Mouse (Mus musculus): ENCODE data around the gene Ift80. TPM values are rescaled to one million over a fixed set of nuclear protein-coding genes. Genes with fewer than 3 reads are reported as not detected.
A peak's percentile ranks its signal among the peaks of the same experiment; 100 is the strongest.

Gene Ift80
- polyA plus RNA-seq, 1 experiment: 17.0 TPM

DNA sequence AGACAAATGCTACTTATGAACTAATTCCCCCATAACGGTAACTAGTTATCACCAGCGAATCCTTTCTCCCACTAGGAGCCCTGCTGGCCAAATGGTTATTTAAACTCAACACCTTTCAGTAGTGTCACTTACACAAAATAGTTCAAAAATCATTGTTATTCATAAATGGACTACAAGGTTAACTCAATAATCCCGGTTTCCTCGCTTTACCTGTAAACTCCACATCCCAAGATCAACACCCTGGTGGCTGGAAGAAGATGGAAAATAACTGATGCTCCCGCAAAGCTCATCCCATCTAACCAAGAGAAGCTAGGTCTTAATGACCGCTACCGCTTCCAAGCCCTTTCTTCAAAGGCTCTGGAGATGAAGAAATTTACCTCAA is 324 bp downstream of the Ift80 start:
- Histone ChIP-seq H3K27ac (ENCODE audit: insufficient read depth, low read length) (no peak overlapping the region), H3K4me1 (ENCODE audit: control insufficient read depth, insufficient read depth, low read length) (no peaks in the 10 kb centered on the region; the same call in 1 of the 2 replicates), H3K4me3 (ENCODE audit: insufficient read depth, low read length) (peak overlapping the region; percentile 55)
- TF ChIP-seq CTCF (IDR thresholded peaks at IDR 0.05; ENCODE audit: extremely low read depth, insufficient read depth, low read length) (no peak), POLR2A (IDR thresholded peaks at IDR 0.05; ENCODE audit: extremely low read depth, insufficient read depth, low read length) (no peak)

- Histone ChIP-seq H3K4me3 (ENCODE audit: insufficient read depth, low read length) (no peak overlapping the region), H3K4me1 (ENCODE audit: control insufficient read depth, insufficient read depth, low read length) (no peaks in the 10 kb centered on the region; the same call in 1 of the 2 replicates), H3K27ac (ENCODE audit: insufficient read depth, low read length) (no peak overlapping the region)
- TF ChIP-seq CTCF (IDR thresholded peaks at IDR 0.05; ENCODE audit: extremely low read depth, insufficient read depth, low read length) (no peak), POLR2A (IDR thresholded peaks at IDR 0.05; ENCODE audit: extremely low read depth, insufficient read depth, low read length) (no peak)
These were observed 1.6 kb downstream of the Ift80 start for GRCm38 (mm10) chr3:69002781-69003180.

DNA sequence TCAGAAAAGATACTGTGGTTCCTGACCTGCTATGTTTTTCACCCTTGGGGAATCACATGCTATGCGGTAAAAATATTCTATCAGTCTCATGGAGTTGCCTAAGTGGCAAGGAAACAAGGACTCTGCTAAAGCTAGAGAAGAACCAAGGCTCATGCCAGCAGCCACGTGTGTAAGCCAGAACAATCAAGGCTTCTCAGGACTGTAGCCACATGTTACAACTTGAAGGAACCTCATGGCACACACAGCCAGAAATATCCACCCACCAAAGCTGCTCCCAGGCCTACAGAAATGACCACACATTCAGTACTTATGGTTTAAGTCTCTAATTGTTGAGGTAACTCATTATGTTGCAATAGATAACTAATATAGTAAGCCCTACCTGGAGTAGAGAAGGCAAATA is 17.8 kb downstream of the Ift80 start:
- Histone ChIP-seq H3K4me3 (ENCODE audit: insufficient read depth, low read length) (no peak overlapping the region), H3K4me1 (ENCODE audit: control insufficient read depth, insufficient read depth, low read length) (no peaks in the 10 kb centered on the region), H3K27ac (ENCODE audit: insufficient read depth, low read length) (no peak overlapping the region)
- TF ChIP-seq POLR2A (IDR thresholded peaks at IDR 0.05; ENCODE audit: extremely low read depth, insufficient read depth, low read length) (no peak), CTCF (IDR thresholded peaks at IDR 0.05; ENCODE audit: extremely low read depth, insufficient read depth, low read length) (no peak)

GRCm38 (mm10) chr3:68980898-68981297 is 23.5 kb downstream of the Ift80 start:
- Histone ChIP-seq H3K27ac (ENCODE audit: insufficient read depth, low read length) (no peak overlapping the region), H3K4me1 (ENCODE audit: control insufficient read depth, insufficient read depth, low read length) (no peaks in the 10 kb centered on the region), H3K4me3 (ENCODE audit: insufficient read depth, low read length) (no peak overlapping the region)
- TF ChIP-seq POLR2A (IDR thresholded peaks at IDR 0.05; ENCODE audit: extremely low read depth, insufficient read depth, low read length) (no peak), CTCF (IDR thresholded peaks at IDR 0.05; ENCODE audit: extremely low read depth, insufficient read depth, low read length) (no peak)

DNA sequence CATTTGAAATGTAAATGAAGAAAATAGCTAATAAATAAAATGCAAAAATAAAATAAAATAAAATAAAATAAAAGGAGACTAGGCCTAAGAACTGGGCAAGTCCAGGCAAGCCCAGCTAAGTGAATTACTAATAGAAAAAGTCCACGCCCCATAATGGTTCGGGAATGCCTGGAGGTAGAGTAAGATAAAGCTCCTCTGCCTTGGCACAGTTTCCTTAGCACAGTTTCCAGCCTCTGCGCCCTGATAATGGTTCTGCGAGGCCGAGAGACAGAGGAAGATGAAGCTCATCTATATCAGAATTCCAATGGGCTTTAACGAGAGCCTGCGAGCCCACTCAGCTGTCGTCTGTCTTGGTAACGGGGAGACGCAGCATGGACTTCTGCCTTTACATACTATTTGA is 25.2 kb downstream of the Ift80 start:
- Histone ChIP-seq H3K27ac (ENCODE audit: insufficient read depth, low read length) (no peak overlapping the region), H3K4me3 (ENCODE audit: insufficient read depth, low read length) (no peak overlapping the region), H3K4me1 (ENCODE audit: control insufficient read depth, insufficient read depth, low read length) (no peaks in the 10 kb centered on the region)
- no peak for TF ChIP-seq CTCF (IDR thresholded peaks at IDR 0.05; ENCODE audit: extremely low read depth, insufficient read depth, low read length)
- TF ChIP-seq POLR2A (IDR thresholded peaks at IDR 0.05; ENCODE audit: extremely low read depth, insufficient read depth, low read length): no peak

DNA sequence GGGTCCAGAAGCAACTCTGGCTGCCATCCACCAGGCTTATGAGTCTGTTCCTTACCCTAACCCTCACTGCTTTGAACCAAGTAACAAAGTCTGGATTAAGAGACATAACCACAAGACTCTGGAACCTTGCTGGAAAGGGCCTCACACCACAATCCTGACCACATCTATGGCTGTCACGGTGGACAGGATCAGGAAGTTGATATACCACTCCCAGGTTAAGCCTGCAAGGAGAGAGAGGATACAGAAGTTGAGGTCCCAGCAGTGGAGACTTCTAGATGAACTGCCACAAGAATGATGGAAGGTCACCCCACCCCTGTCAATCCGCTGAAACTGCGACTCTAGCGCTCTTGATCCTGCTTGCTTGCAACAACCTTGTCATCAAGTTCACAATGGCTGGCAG is 26.7 kb downstream of the Ift80 start:
- TF ChIP-seq CTCF (IDR thresholded peaks at IDR 0.05; ENCODE audit: extremely low read depth, insufficient read depth, low read length) (no peak), POLR2A (IDR thresholded peaks at IDR 0.05; ENCODE audit: extremely low read depth, insufficient read depth, low read length) (no peak)
- Histone ChIP-seq H3K4me1 (ENCODE audit: control insufficient read depth, insufficient read depth, low read length) (no peaks in the 10 kb centered on the region), H3K27ac (ENCODE audit: insufficient read depth, low read length) (no peak overlapping the region), H3K4me3 (ENCODE audit: insufficient read depth, low read length) (no peak overlapping the region)

DNA sequence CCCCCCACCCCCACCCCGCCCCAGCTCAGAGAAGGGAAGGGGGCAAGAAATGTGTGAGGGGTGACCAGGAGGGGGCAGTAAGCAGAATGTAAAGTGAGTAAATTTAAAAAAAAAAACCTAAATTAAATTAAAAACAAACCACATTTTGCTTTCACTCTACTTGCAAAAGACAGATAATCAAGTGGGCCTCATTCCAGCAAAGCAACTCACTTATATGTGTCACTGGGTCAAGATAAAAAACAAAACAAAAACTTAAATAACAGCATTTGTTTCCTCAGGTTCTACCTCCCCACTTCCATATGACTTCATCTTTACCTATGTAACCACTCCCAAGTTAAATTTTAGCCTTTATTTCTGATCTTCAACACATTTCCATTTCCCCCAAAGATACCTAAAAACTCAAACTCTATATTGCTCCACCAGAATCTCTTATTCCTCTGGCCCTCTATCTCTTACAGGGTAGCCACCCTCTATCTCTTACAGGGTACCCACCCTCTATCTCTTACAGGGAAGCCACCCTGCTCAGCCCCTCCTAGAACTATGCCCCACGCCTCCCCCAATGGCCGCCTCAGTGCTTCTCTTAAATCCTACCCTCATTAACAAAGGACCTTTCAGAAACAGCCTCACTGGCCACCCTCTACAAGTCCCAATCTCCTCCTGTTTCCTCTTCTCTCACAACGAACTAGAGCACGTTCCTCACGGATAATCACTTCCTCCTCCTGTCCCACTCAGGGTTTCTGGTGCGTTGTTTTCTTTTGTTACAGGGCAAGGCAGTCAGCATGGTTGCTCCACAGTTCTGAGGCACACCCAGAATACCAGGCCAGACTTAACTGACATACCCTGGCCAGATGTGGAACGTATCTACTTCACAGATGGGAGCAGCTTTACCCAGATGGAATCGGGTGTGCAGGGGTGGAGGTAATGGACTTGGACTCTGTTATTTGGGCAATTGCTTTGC is 28.6 kb downstream of the Ift80 start:
- no peak overlapping the region for H3K27ac ChIP-seq (ENCODE audit: insufficient read depth, low read length)
- H3K4me1 ChIP-seq (ENCODE audit: control insufficient read depth, insufficient read depth, low read length): no peaks in the 10 kb centered on the region
- TF ChIP-seq POLR2A (IDR thresholded peaks at IDR 0.05; ENCODE audit: extremely low read depth, insufficient read depth, low read length) (no peak), CTCF (IDR thresholded peaks at IDR 0.05; ENCODE audit: extremely low read depth, insufficient read depth, low read length) (no peak)

GRCm38 (mm10) chr3:68974639-68975532 is 29.5 kb downstream of the Ift80 start:
- no peak overlapping the region for H3K27ac ChIP-seq (ENCODE audit: insufficient read depth, low read length)
- no peak overlapping the region for H3K4me3 ChIP-seq (ENCODE audit: insufficient read depth, low read length)
- H3K4me1 ChIP-seq (ENCODE audit: control insufficient read depth, insufficient read depth, low read length): no peaks in the 10 kb centered on the region
- TF ChIP-seq CTCF (IDR thresholded peaks at IDR 0.05; ENCODE audit: extremely low read depth, insufficient read depth, low read length) (no peak), POLR2A (IDR thresholded peaks at IDR 0.05; ENCODE audit: extremely low read depth, insufficient read depth, low read length) (no peak)

More for the DNA sequence above, 28.6 kb downstream of the Ift80 start:
- no peak overlapping the region for H3K4me3 ChIP-seq (ENCODE audit: insufficient read depth, low read length)

DNA sequence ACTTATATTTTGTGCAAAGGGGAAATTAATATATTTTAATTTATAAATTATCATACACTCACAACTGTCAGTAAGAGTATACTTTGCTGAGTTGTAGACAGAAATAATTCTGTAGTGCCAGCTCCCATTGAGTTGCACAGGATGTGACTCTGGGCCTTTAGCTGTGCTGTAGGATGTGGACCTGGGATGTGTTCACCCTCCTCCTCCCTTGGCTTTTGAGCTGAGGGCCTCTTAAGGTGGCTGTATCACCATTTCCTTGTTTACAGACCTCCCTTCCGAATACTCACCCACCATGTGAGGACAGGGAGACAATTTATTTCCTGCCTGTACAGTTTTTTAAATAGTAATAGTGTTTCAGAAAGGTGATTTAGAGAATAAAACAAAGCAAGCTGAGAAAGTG is 30.8 kb downstream of the Ift80 start:
- TF ChIP-seq CTCF (IDR thresholded peaks at IDR 0.05; ENCODE audit: extremely low read depth, insufficient read depth, low read length) (no peak), POLR2A (IDR thresholded peaks at IDR 0.05; ENCODE audit: extremely low read depth, insufficient read depth, low read length) (no peak)
- no peak overlapping the region for H3K27ac ChIP-seq (ENCODE audit: insufficient read depth, low read length)
- H3K4me1 ChIP-seq (ENCODE audit: control insufficient read depth, insufficient read depth, low read length): no peaks in the 10 kb centered on the region
- no peak overlapping the region for H3K4me3 ChIP-seq (ENCODE audit: insufficient read depth, low read length)
